Mouse (Mus musculus) cerebellum, adult 2 months (tissue): ENCODE data around the gene A930004D18Rik. TPM values are rescaled to one million over a fixed set of nuclear protein-coding genes. Genes with fewer than 3 reads are reported as not detected.
"Not testable (repeated sequence)": the region's sequence is repeated elsewhere in the genome, so short reads cannot be mapped to it uniquely, and the experiment has no call there.

Experiments
- DNase-seq, 2 experiments: peaks; one replicate each; pipeline ENCODE4 v3.0.0; 2021
- H3K27ac ChIP-seq: fragments of 200-500 bp; 2 replicates; pipeline ENCODE4 v1.5.1; 2012; ENCODE audit warnings: low read length, control low read depth, inconsistent platforms; ENCODE audit not compliant: insufficient read depth
- H3K27me3 ChIP-seq: fragments of 200-500 bp; 2 replicates; pipeline ENCODE4 v1.6.1; 2012; ENCODE audit warnings: inconsistent platforms, mild to moderate bottlenecking, low read length, moderate library complexity; ENCODE audit not compliant: control insufficient read depth, insufficient read depth
- H3K4me1 ChIP-seq: fragments of 200-500 bp; 2 replicates; pipeline ENCODE4 v1.6.1; 2011; ENCODE audit warnings: low read length; ENCODE audit not compliant: control insufficient read depth, insufficient read depth
- H3K4me3 ChIP-seq: fragments of 200-500 bp; replicated peaks from 2 replicates; pipeline ENCODE3; 2011; ENCODE audit warnings: mild to moderate bottlenecking, low read depth, low read length, control low read depth; ENCODE audit not compliant: insufficient read depth
- CTCF ChIP-seq: fragments of 200-500 bp; IDR thresholded peaks from 2 replicates; pipeline ENCODE4 v1.5.1; 2011; ENCODE audit warnings: low read depth, mild to moderate bottlenecking, control low read depth, low read length, moderate library complexity, borderline replicate concordance; ENCODE audit not compliant: insufficient read depth
- POLR2A ChIP-seq: fragments of 200-500 bp; IDR thresholded peaks from 2 replicates; pipeline ENCODE4 v1.6.1; 2011; ENCODE audit warnings: low read length, control low read depth, borderline replicate concordance; ENCODE audit not compliant: insufficient read depth
- WGBS: fragments of 180-500 bp; shearing (Covaris S2); methylation state at CpG from one replicate; pipeline ENCODE4 v1.1.7; 2018; 5-methylcytosine and 5-hydroxymethylcytosine counted together
- polyA plus RNA-seq: library from polyadenylated mRNA; depleted of rRNA; stranded (reverse); fragments of >200 nt; gene quantifications from 2 replicates; pipeline ENCODE4 v1.2.3, GENCODE M21; 2012

Gene A930004D18Rik
- polyA plus RNA-seq, 1 experiment = 2.6 TPM

- WGBS = 96% methylated on average over 3 of the region's 3 CpGs
Measured at GRCm38 (mm10) chr2:18002306-18002705, 35.2 kb downstream of the A930004D18Rik start.

GRCm38 (mm10) chr2:17996858-17997257, 40.7 kb downstream of the A930004D18Rik start, which contains the start of gene H2al2a:
Gene H2al2a, minus strand, starts transcription at chr2:17996958.
- Histone ChIP-seq H3K27ac (no peak within 1 kb of the TSS), H3K4me3 (no peak within 1 kb of the TSS), H3K27me3 (no peaks in the 10 kb centered on the region), H3K4me1 (no peaks in the 10 kb centered on the region)
- DNase-seq = no peak
- TF ChIP-seq POLR2A (no peak), CTCF (no peak)

More at GRCm38 (mm10) chr2:18002306-18002705, 35.2 kb downstream of the A930004D18Rik start:
- DNase-seq = no peak
- TF ChIP-seq POLR2A (no peak), CTCF (no peak)
- no peak overlapping the region for H3K27ac ChIP-seq
- H3K4me3 ChIP-seq = no peak overlapping the region
- no peaks in the 10 kb centered on the region for H3K4me1 ChIP-seq
- H3K27me3 ChIP-seq = no peaks in the 10 kb centered on the region

GRCm38 (mm10) chr2:17989562-17989961, 48.0 kb downstream of the A930004D18Rik start:
- DNase-seq = no peak
- Histone ChIP-seq H3K27me3 (no peaks in the 10 kb centered on the region), H3K27ac (no peak overlapping the region), H3K4me1 (no peaks in the 10 kb centered on the region), H3K4me3 (no peak overlapping the region)
- TF ChIP-seq CTCF (no peak), POLR2A (no peak)

- Histone ChIP-seq H3K27ac (no peak overlapping the region), H3K4me1 (no peaks in the 10 kb centered on the region), H3K4me3 (no peak overlapping the region), H3K27me3 (no peaks in the 10 kb centered on the region)
- WGBS = 59% methylated on average over 3 of the region's 3 CpGs
- DNase-seq = no peak
- TF ChIP-seq CTCF = no peak
- no peak for TF ChIP-seq POLR2A
Measured at GRCm38 (mm10) chr2:17989115-17989514, 48.4 kb downstream of the A930004D18Rik start.

- Histone ChIP-seq H3K27me3 (no peaks in the 10 kb centered on the region), H3K4me1 (no peaks in the 10 kb centered on the region), H3K4me3 (no peak overlapping the region), H3K27ac (no peak overlapping the region)
- no peak for DNase-seq
- TF ChIP-seq CTCF (no peak), POLR2A (no peak)
- 90% methylated on average over 3 of the region's 3 CpGs for WGBS
Measured at GRCm38 (mm10) chr2:17986694-17987093, 50.8 kb downstream of the A930004D18Rik start.

- no peaks in the 10 kb centered on the region for H3K4me1 ChIP-seq
- no peak for TF ChIP-seq POLR2A
- no peak for TF ChIP-seq CTCF
- H3K4me3 ChIP-seq = no peak overlapping the region
Measured at GRCm38 (mm10) chr2:17984774-17985173, 52.8 kb downstream of the A930004D18Rik start.

GRCm38 (mm10) chr2:17982747-17983146, 54.8 kb downstream of the A930004D18Rik start:
- TF ChIP-seq POLR2A (no peak), CTCF (no peak)

More at GRCm38 (mm10) chr2:17984774-17985173, 52.8 kb downstream of the A930004D18Rik start:
- DNase-seq = no peak
- Histone ChIP-seq H3K27me3 (no peaks in the 10 kb centered on the region), H3K27ac (no peak overlapping the region)
- WGBS = 94% methylated on average over 3 of the region's 3 CpGs

GRCm38 (mm10) chr2:17978706-17979105, 58.8 kb downstream of the A930004D18Rik start:
- no peak for DNase-seq
- Histone ChIP-seq H3K4me1 (no peaks in the 10 kb centered on the region), H3K4me3 (no peak overlapping the region), H3K27me3 (no peaks in the 10 kb centered on the region), H3K27ac (no peak overlapping the region)
- TF ChIP-seq POLR2A (no peak), CTCF (no peak)
- 90% methylated on average over 6 of the region's 6 CpGs for WGBS

More at GRCm38 (mm10) chr2:17982747-17983146, 54.8 kb downstream of the A930004D18Rik start:
- no peak for DNase-seq
- WGBS = 77% methylated on average over 1 of the region's 1 CpGs
- Histone ChIP-seq H3K27me3 (no peaks in the 10 kb centered on the region), H3K27ac (no peak overlapping the region), H3K4me1 (no peaks in the 10 kb centered on the region), H3K4me3 (no peak overlapping the region)

GRCm38 (mm10) chr2:17978251-17978650, 59.3 kb downstream of the A930004D18Rik start:
- WGBS = 95% methylated on average over 7 of the region's 7 CpGs

GRCm38 (mm10) chr2:17977645-17978044, 59.9 kb downstream of the A930004D18Rik start:
- not testable (repeated sequence) for DNase-seq, H3K27me3 ChIP-seq, H3K27ac ChIP-seq, H3K4me1 ChIP-seq, H3K4me3 ChIP-seq

More at GRCm38 (mm10) chr2:17978251-17978650, 59.3 kb downstream of the A930004D18Rik start:
- DNase-seq, H3K27me3 ChIP-seq, H3K27ac ChIP-seq, H3K4me1 ChIP-seq, H3K4me3 ChIP-seq: not testable (repeated sequence)
